Mouse (Mus musculus): ENCODE results near the gene Gfra1.

- no peak for TF ChIP-seq POLR2A (IDR thresholded peaks at IDR 0.05; ENCODE audit: extremely low read depth, insufficient read depth, low read length)
- no peak for TF ChIP-seq CTCF (IDR thresholded peaks at IDR 0.05; ENCODE audit: extremely low read depth, insufficient read depth, low read length)
Observed at GRCm38 (mm10) chr19:58499420-58499966, 43.8 kb upstream of the Gfra1 start.

Measured in cortical plate, adult 2 months (tissue).